Mouse (Mus musculus) adrenal gland, adult 8-10 months (tissue): ENCODE measurements at regions not wholly inside any gene's neighbourhood (a gene's known extent, or its start where the extent isn't known, plus 50 kb on each side); places are given as distances from the start of the nearest gene placed in this dataset.

Experiments
- DNase-seq: peaks from one replicate; pipeline ENCODE4 v3.0.0; 2022

DNA sequence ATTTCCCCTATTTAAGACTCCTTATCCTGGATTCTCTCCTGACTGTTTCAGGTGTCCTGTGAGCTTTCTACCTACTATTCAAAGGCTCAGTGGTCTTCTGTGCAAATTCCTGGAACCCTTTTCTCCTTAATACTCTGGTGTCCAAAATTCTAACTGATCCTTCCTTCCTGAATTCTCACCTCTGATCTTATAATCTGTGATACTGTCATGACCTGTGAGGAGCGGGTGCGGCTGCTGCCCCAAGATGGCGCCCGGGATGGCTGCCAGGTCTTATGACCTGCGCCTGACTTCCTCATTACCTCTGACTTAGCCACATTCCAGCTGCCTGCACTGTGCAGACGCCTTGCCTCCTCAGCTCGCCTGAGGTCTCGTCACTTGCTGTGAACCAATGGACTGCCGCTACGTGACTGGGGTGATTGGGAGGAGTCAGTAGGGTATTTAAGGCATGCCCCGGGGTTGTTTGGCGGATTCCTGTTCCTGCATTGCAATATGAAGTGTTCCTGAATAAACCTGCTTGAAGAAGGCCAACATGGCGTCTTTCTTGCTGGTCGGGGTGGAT is 131.2 kb downstream of the Ptbp2 start:
- no peak for DNase-seq

- DNase-seq = no peak
Measured at GRCm38 (mm10) chr3:119638633-119639032, 145.6 kb downstream of the Ptbp2 start.

- no peak for DNase-seq
Measured at GRCm38 (mm10) chr3:119635641-119636040, 148.6 kb downstream of the Ptbp2 start.

- DNase-seq = no peak
Measured at GRCm38 (mm10) chr3:119633516-119633915, 150.8 kb downstream of the Ptbp2 start.

DNA sequence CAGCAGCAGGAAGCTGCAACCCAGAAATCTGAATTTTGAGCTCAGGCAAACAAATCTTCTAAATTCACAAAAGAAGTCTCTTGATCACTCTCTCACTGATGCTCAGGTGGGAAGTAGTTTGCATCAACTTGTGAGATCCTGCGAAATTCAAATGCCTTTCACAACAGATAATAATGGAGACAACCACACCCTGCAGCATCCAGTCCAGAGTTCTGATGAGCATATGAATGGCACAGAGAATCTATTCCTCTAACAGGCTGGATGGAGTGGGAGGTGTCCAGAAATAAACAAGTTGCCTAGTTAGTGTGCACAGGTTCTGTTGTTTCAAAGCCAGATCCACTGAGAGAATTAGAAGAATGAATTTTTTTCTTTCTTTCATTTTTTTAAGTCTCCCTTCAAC is 178.2 kb downstream of the Ptbp2 start:
- DNase-seq = no peak

DNA sequence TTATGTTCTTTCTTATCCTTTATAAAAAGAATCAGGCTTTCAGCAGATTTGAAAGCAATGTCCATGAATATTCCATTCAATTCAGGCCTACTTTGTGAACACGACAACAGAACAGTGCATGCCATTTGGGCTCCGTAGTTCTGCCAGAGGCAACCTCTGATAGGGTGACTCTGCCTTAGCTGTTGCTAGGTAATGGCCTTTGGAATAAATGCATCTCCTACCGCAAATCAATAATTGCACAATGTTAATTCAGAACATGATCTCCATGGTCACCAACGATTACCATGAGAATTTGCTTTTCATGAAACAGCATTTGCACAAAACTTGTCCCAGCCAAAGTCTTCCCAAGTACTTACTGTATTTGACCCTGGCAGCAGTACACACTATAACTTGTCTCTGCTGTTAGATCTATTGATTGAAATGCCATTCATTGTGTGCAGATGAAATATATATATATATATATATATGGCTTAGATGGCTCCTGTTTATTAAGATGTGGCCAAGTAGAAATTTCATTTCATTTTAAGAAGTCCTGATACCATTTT is 195.3 kb downstream of the Ptbp2 start:
- no peak for DNase-seq

GRCm38 (mm10) chr3:119587971-119588370 is 196.3 kb downstream of the Ptbp2 start:
- DNase-seq = peak; percentile 35

GRCm38 (mm10) chr3:119575516-119575915 is 208.8 kb downstream of the Ptbp2 start:
- DNase-seq = no peak

DNA sequence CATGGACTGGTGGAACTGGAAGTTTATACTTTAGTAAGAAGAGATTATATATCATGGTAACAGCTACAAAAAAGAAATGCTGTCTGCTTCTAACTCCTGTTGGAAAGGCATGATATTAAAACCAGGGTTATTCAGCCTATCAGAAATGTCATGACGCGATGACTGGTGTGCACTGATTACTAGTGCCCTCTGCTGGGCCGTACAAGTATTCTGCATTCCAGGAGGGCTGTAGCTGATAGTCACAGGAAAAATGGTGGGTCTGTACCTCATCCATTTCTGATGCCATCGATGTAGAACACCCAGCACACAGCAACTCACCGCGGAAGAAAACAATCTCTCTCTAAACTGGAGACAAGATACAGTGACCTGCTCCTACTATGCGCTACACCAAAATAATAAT is 246.4 kb downstream of the Ptbp2 start:
- DNase-seq = no peak

DNA sequence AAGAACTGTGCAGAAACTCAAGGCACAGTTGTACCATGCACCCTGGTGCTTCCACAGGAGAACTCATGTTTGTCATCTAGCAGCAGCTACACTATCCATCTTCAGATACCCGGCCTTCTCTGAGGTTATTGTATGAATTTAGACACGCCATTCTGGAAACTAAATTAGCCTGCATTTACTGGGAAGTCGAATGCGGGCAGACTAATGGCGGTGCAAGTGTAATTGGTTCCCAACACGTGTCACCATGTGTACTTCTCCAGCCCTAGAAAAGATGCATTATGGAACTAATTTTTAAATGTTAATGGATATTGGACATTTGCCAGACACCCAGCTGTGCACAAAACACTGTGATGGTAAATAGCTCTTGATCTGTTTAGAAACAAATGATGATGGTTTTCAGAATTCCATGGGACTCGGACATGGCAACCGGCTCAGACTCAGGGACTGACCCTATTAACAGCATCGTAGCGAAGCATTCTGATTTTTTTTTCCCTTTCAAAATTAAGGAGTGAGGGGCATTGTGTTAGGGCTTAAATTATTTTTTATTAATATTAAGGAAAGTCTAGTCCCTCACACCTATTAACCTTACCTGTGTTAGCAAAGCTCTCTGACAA is 259.6 kb downstream of the Ptbp2 start:
- no peak for DNase-seq

GRCm38 (mm10) chr3:119512596-119512995 is 271.7 kb downstream of the Ptbp2 start:
- no peak for DNase-seq

- DNase-seq = no peak
Measured at GRCm38 (mm10) chr3:119509132-119509531, 275.1 kb downstream of the Ptbp2 start.

- no peak for DNase-seq
Measured at GRCm38 (mm10) chr3:119503471-119503972, 280.7 kb downstream of the Ptbp2 start.

DNA sequence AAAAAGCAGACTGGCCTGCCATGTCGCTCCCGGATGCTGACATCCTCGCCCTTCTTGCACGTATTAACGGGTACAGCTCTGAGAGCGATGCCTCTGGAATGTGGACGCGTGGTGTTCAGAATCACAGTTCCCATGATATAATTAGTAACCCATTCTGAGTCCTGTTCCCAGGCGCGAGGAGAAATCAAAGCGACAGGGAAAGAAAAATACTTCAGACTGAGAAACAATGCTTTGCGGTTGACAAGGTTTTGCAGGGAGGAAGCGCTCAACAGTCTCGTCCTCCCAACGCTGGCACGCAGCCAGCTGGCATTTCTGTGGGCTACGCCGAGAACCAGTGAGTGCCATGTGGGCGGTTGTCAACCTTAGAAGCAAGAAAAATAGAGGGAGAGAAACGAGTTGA is 285.6 kb downstream of the Ptbp2 start:
- DNase-seq = no peak

- DNase-seq = no peak
Measured at GRCm38 (mm10) chr3:119497880-119498279, 286.4 kb downstream of the Ptbp2 start.

- DNase-seq = no peak
Measured at GRCm38 (mm10) chr3:119494580-119494979, 289.7 kb downstream of the Ptbp2 start.

GRCm38 (mm10) chr3:119492627-119493026 is 291.6 kb downstream of the Ptbp2 start:
- DNase-seq = no peak

DNA sequence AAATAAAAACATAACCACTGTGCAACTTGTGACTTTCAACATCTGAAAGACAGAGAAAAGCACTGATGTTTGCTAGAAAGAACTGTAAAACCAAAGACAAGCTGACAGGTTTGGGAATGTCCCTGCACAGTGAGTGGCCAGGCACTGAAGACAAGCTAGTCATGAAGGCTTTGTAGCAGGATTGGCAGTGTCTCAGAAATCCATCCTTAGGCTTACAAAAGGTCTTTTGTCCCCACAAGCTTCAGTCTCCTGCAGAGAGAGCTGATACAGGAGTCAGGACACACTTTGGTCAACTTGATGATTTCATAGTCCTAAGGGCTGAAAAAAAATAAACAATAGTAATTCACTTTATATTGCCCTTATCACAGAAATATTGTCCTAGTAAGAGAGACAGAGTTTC is 294.9 kb downstream of the Ptbp2 start:
- no peak for DNase-seq
